Comparison of ENCODE assay signal across 22 mouse cellular contexts in the genomic region with DNA sequence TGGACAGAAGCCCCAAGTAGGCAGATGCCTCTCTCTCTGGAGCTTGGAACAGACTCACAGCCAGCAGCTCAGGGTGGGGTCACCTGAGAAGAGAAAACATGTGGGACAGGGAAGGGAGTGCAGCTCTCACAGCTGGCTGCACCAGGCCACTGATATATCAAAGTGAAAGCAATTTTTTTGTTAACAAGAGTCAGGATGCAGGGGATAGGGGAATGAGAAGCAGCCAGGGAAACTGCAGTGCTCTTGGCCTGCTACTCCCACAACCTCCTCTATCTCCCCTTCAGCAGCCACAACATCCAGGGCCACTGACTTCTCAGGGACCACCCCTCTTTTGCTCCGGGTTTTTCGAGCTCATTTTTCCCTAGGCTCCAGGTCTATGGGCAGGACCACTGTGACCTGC.
DNase-seq lines count a peak whose midpoint lies in the region; ATAC-seq lines count a peak whose summit lies in the region.
"Had no signal": no experiment of that assay in that cellular context is flagged by ENCODE, and none has a peak within 500 bp of the region (broad histone marks: within the 10 kb centered on the region; RNA-seq: fewer than 3 reads in every experiment).

No protein-coding gene starts in this region.

- DNase-seq in kidney, adult 8-10 months = no peak
- no peak for DNase-seq in kidney, postnatal 10 days
- DNase-seq in limb, embryonic 10.5 days (ENCODE audit: low spot score) = no peak
- DNase-seq: adrenal gland, adult 2 months; adrenal gland, postnatal 10 days; adrenal gland, postnatal 25 days; cerebellum, adult 11 months; cerebellum, adult 18-20 months; cerebellum, adult 8-10 months; cerebellum, adult 9-11 months; cerebellum, postnatal 14 days; cerebellum, postnatal 36 days; embryo, embryonic 11 days had no signal

- H3K9ac ChIP-seq in kidney, embryonic 14.5 days (ENCODE audit: low read depth, low read length) = no peak overlapping the region
- no peak overlapping the region for H3K9ac ChIP-seq in kidney, embryonic 16.5 days (replicated peaks; ENCODE audit: low read length)
- no peak overlapping the region for H3K9ac ChIP-seq in limb, embryonic 12.5 days (replicated peaks)
- H3K9ac ChIP-seq: embryonic facial prominence, embryonic 13.5 days; embryonic facial prominence, embryonic 15.5 days; forebrain, embryonic 12.5 days had no signal

- H3K27ac ChIP-seq in kidney, embryonic 14.5 days (ENCODE audit: low read depth, low read length) = no peak overlapping the region
- H3K27ac ChIP-seq in kidney, embryonic 16.5 days (ENCODE audit: low read length) = no peak overlapping the region
- 0 out of 2 replicates have a peak overlapping the region, but pooled peaks have one; percentile 41 for H3K27ac ChIP-seq in limb, embryonic 12.5 days
- H3K27ac ChIP-seq in limb, embryonic 10.5 days = no peak overlapping the region
- H3K27ac ChIP-seq: embryonic facial prominence, embryonic 13.5 days; embryonic facial prominence, embryonic 15.5 days; forebrain, embryonic 10.5 days; forebrain, embryonic 12.5 days had no signal

- H3K4me2 ChIP-seq in kidney, embryonic 14.5 days (replicated peaks; ENCODE audit: low read depth, low read length) = no peak overlapping the region
- H3K4me2 ChIP-seq in kidney, embryonic 16.5 days (replicated peaks; ENCODE audit: low read depth, low read length) = no peak overlapping the region
- H3K4me2 ChIP-seq in limb, embryonic 12.5 days = no peak overlapping the region
- H3K4me2 ChIP-seq: embryonic facial prominence, embryonic 13.5 days; embryonic facial prominence, embryonic 15.5 days; forebrain, embryonic 12.5 days had no signal

- peak; percentile 72; the same call in 1 of the 2 replicates for ATAC-seq in kidney, embryonic 14.5 days (ENCODE audit: low FRiP score, low TSS enrichment)
- ATAC-seq in kidney, embryonic 16.5 days (ENCODE audit: low FRiP score, low TSS enrichment) = peak; percentile 79
- ATAC-seq in limb, embryonic 12.5 days (ENCODE audit: insufficient number of reproducible peaks, insufficient read depth, low FRiP score, low TSS enrichment, low read depth) = no peak
- ATAC-seq: forebrain, embryonic 14.5 days had no signal

- no peaks in the 10 kb centered on the region for H3K36me3 ChIP-seq in kidney, embryonic 14.5 days (ENCODE audit: control insufficient read depth, insufficient read depth, low read length)
- no peaks in the 10 kb centered on the region for H3K36me3 ChIP-seq in kidney, embryonic 16.5 days (ENCODE audit: insufficient read depth, low read length)
- H3K36me3 ChIP-seq in limb, embryonic 12.5 days = no peaks in the 10 kb centered on the region
- H3K36me3 ChIP-seq in limb, embryonic 10.5 days = no peaks in the 10 kb centered on the region
- H3K36me3 ChIP-seq: embryonic facial prominence, embryonic 13.5 days; embryonic facial prominence, embryonic 15.5 days; forebrain, embryonic 10.5 days; forebrain, embryonic 12.5 days had no signal

- WGBS in kidney, embryonic 14.5 days = 33% methylated on average over 2 of the region's 2 CpGs
- WGBS in kidney, embryonic 16.5 days = 53% methylated on average over 2 of the region's 2 CpGs
- WGBS in limb, embryonic 12.5 days = 76% methylated on average over 2 of the region's 2 CpGs
- WGBS in limb, embryonic 10.5 days = 86% methylated on average over 2 of the region's 2 CpGs

- no peak overlapping the region for H3K4me3 ChIP-seq in kidney, embryonic 14.5 days (ENCODE audit: low read length)
- H3K4me3 ChIP-seq in kidney, embryonic 16.5 days (ENCODE audit: low read length) = no peak overlapping the region
- no peak overlapping the region for H3K4me3 ChIP-seq in limb, embryonic 12.5 days (replicated peaks)
- no peak overlapping the region for H3K4me3 ChIP-seq in limb, embryonic 10.5 days
- H3K4me3 ChIP-seq: embryonic facial prominence, embryonic 13.5 days; embryonic facial prominence, embryonic 15.5 days; erythroblast, embryonic 14.5 days; forebrain, embryonic 10.5 days; forebrain, embryonic 12.5 days had no signal

- H3K4me1 ChIP-seq in kidney, embryonic 14.5 days (ENCODE audit: control insufficient read depth, insufficient read depth, low read length) = no peaks in the 10 kb centered on the region
- H3K4me1 ChIP-seq in kidney, embryonic 16.5 days (ENCODE audit: insufficient read depth, low read length) = no peaks in the 10 kb centered on the region
- no peaks in the 10 kb centered on the region for H3K4me1 ChIP-seq in limb, embryonic 12.5 days (replicated peaks)
- H3K4me1 ChIP-seq in limb, embryonic 10.5 days = 0 out of 2 replicates have a peak, but pooled peaks cover 2% of the 10 kb centered on the region
- H3K4me1 ChIP-seq: embryonic facial prominence, embryonic 13.5 days; embryonic facial prominence, embryonic 15.5 days; forebrain, embryonic 10.5 days; forebrain, embryonic 12.5 days had no signal

- peaks cover 5% of the 10 kb centered on the region; the same call in 1 of the 2 replicates for H3K9me3 ChIP-seq in kidney, embryonic 14.5 days (ENCODE audit: control insufficient read depth, low read length)
- H3K9me3 ChIP-seq in kidney, embryonic 16.5 days (ENCODE audit: low read length) = peaks cover 6% of the 10 kb centered on the region
- peaks cover 11% of the 10 kb centered on the region for H3K9me3 ChIP-seq in limb, embryonic 12.5 days
- H3K9me3 ChIP-seq in limb, embryonic 10.5 days (replicated peaks) = no peaks in the 10 kb centered on the region; the same call in 1 of the 2 replicates

- no peaks in the 10 kb centered on the region for H3K27me3 ChIP-seq in kidney, embryonic 14.5 days (ENCODE audit: control insufficient read depth, insufficient read depth, low read length)
- no peaks in the 10 kb centered on the region for H3K27me3 ChIP-seq in kidney, embryonic 16.5 days (ENCODE audit: insufficient read depth, low read length)
- no peaks in the 10 kb centered on the region for H3K27me3 ChIP-seq in limb, embryonic 12.5 days
- no peaks in the 10 kb centered on the region for H3K27me3 ChIP-seq in limb, embryonic 10.5 days (ENCODE audit: low read depth, poor library complexity, severe bottlenecking)
- H3K27me3 ChIP-seq: embryonic facial prominence, embryonic 13.5 days; embryonic facial prominence, embryonic 15.5 days; forebrain, embryonic 12.5 days had no signal
